Mouse (Mus musculus): ENCODE measurements around the gene Mef2d. TPM values are rescaled to one million over a fixed set of nuclear protein-coding genes. Genes with fewer than 3 reads are reported as not detected.

Mef2d gene
- polyA plus RNA-seq, 1 experiment from 2014 or later = 16.4 TPM

GRCm38 (mm10) chr3:88146376-88147112 lies 4.4 kb downstream of the Mef2d start:
- Histone ChIP-seq H3K27me3 (replicated peaks; ENCODE audit: control insufficient read depth, insufficient read depth, low read length) (no peaks in the 10 kb centered on the region), H3K9ac (ENCODE audit: low read depth, low read length) (0 out of 2 replicates have a peak overlapping the region, but pooled peaks have one; percentile 5), H3K36me3 (ENCODE audit: control insufficient read depth, insufficient read depth, low read length) (no peaks in the 10 kb centered on the region), H3K27ac (ENCODE audit: low read depth, low read length) (no peak overlapping the region), H3K9me3 (ENCODE audit: control insufficient read depth, low read length) (no peaks in the 10 kb centered on the region), H3K4me3 (ENCODE audit: low read length) (no peak overlapping the region), H3K4me2 (ENCODE audit: low read length) (no peak overlapping the region), H3K4me1 (ENCODE audit: control insufficient read depth, insufficient read depth, low read depth, low read length) (peaks cover 80% of the 10 kb centered on the region)
- WGBS = 44% methylated on average over 5 of the region's 5 CpGs
- ATAC-seq = no peak

GRCm38 (mm10) chr3:88147444-88147843 lies 5.3 kb downstream of the Mef2d start:
- no peak for ATAC-seq
- no peak overlapping the region for H3K27ac ChIP-seq (ENCODE audit: low read depth, low read length)
- no peaks in the 10 kb centered on the region for H3K27me3 ChIP-seq (replicated peaks; ENCODE audit: control insufficient read depth, insufficient read depth, low read length)
- no peak overlapping the region for H3K9ac ChIP-seq (ENCODE audit: low read depth, low read length)
- no peaks in the 10 kb centered on the region for H3K9me3 ChIP-seq (ENCODE audit: control insufficient read depth, low read length)
- no peaks in the 10 kb centered on the region for H3K36me3 ChIP-seq (ENCODE audit: control insufficient read depth, insufficient read depth, low read length)
- no peak overlapping the region for H3K4me2 ChIP-seq (ENCODE audit: low read length)
- 80% methylated on average over 2 of the region's 2 CpGs for WGBS
- no peak overlapping the region for H3K4me3 ChIP-seq (ENCODE audit: low read length)
- H3K4me1 ChIP-seq (ENCODE audit: control insufficient read depth, insufficient read depth, low read depth, low read length) = peaks cover 88% of the 10 kb centered on the region

GRCm38 (mm10) chr3:88147866-88148265 lies 5.7 kb downstream of the Mef2d start:
- WGBS = 85% methylated on average over 1 of the region's 1 CpGs
- Histone ChIP-seq H3K4me2 (ENCODE audit: low read length) (no peak overlapping the region), H3K36me3 (ENCODE audit: control insufficient read depth, insufficient read depth, low read length) (no peaks in the 10 kb centered on the region), H3K27ac (ENCODE audit: low read depth, low read length) (no peak overlapping the region), H3K9me3 (ENCODE audit: control insufficient read depth, low read length) (no peaks in the 10 kb centered on the region), H3K27me3 (replicated peaks; ENCODE audit: control insufficient read depth, insufficient read depth, low read length) (no peaks in the 10 kb centered on the region), H3K9ac (ENCODE audit: low read depth, low read length) (no peak overlapping the region), H3K4me3 (ENCODE audit: low read length) (no peak overlapping the region), H3K4me1 (ENCODE audit: control insufficient read depth, insufficient read depth, low read depth, low read length) (peaks cover 92% of the 10 kb centered on the region)
- ATAC-seq = no peak

- H3K27me3 ChIP-seq (replicated peaks; ENCODE audit: control insufficient read depth, insufficient read depth, low read length) = no peaks in the 10 kb centered on the region
- ATAC-seq = no peak
- WGBS = 84% methylated on average over 5 of the region's 5 CpGs
- H3K36me3 ChIP-seq (ENCODE audit: control insufficient read depth, insufficient read depth, low read length) = no peaks in the 10 kb centered on the region
- H3K4me1 ChIP-seq (ENCODE audit: control insufficient read depth, insufficient read depth, low read depth, low read length) = peaks cover 95% of the 10 kb centered on the region
- no peak overlapping the region for H3K4me3 ChIP-seq (ENCODE audit: low read length)
- no peak overlapping the region for H3K4me2 ChIP-seq (ENCODE audit: low read length)
- H3K9ac ChIP-seq (ENCODE audit: low read depth, low read length) = no peak overlapping the region
- no peak overlapping the region for H3K27ac ChIP-seq (ENCODE audit: low read depth, low read length)
- no peaks in the 10 kb centered on the region for H3K9me3 ChIP-seq (ENCODE audit: control insufficient read depth, low read length)
These were observed 6.2 kb downstream of the Mef2d start for GRCm38 (mm10) chr3:88148354-88148753.

GRCm38 (mm10) chr3:88148776-88149509 lies 6.8 kb downstream of the Mef2d start:
- no peak for ATAC-seq
- Histone ChIP-seq H3K4me3 (ENCODE audit: low read length) (no peak overlapping the region), H3K36me3 (ENCODE audit: control insufficient read depth, insufficient read depth, low read length) (no peaks in the 10 kb centered on the region), H3K9me3 (ENCODE audit: control insufficient read depth, low read length) (no peaks in the 10 kb centered on the region), H3K27ac (ENCODE audit: low read depth, low read length) (peak overlapping the region; percentile 81), H3K9ac (ENCODE audit: low read depth, low read length) (peak overlapping the region; percentile 41), H3K4me2 (ENCODE audit: low read length) (peak overlapping the region; percentile 38; the same call in 1 of the 2 replicates), H3K27me3 (replicated peaks; ENCODE audit: control insufficient read depth, insufficient read depth, low read length) (no peaks in the 10 kb centered on the region), H3K4me1 (ENCODE audit: control insufficient read depth, insufficient read depth, low read depth, low read length) (peaks cover 92% of the 10 kb centered on the region)
- WGBS = 55% methylated on average over 4 of the region's 4 CpGs

GRCm38 (mm10) chr3:88149510-88149974 lies 7.4 kb downstream of the Mef2d start:
- Histone ChIP-seq H3K27me3 (replicated peaks; ENCODE audit: control insufficient read depth, insufficient read depth, low read length) (no peaks in the 10 kb centered on the region), H3K9me3 (ENCODE audit: control insufficient read depth, low read length) (no peaks in the 10 kb centered on the region), H3K9ac (ENCODE audit: low read depth, low read length) (peak overlapping the region; percentile 41), H3K36me3 (ENCODE audit: control insufficient read depth, insufficient read depth, low read length) (no peaks in the 10 kb centered on the region), H3K4me2 (ENCODE audit: low read length) (peak overlapping the region; percentile 38), H3K4me3 (ENCODE audit: low read length) (no peak overlapping the region), H3K27ac (ENCODE audit: low read depth, low read length) (peak overlapping the region; percentile 81), H3K4me1 (ENCODE audit: control insufficient read depth, insufficient read depth, low read depth, low read length) (peaks cover 87% of the 10 kb centered on the region)
- 10% methylated on average over 6 of the region's 6 CpGs for WGBS
- no peak for ATAC-seq

GRCm38 (mm10) chr3:88150061-88150998 lies 8.2 kb downstream of the Mef2d start:
- Histone ChIP-seq H3K9ac (ENCODE audit: low read depth, low read length) (peak overlapping the region; percentile 56), H3K36me3 (ENCODE audit: control insufficient read depth, insufficient read depth, low read length) (no peaks in the 10 kb centered on the region), H3K4me3 (ENCODE audit: low read length) (no peak overlapping the region), H3K27ac (ENCODE audit: low read depth, low read length) (peak overlapping the region; percentile 81), H3K9me3 (ENCODE audit: control insufficient read depth, low read length) (no peaks in the 10 kb centered on the region), H3K27me3 (replicated peaks; ENCODE audit: control insufficient read depth, insufficient read depth, low read length) (no peaks in the 10 kb centered on the region), H3K4me1 (ENCODE audit: control insufficient read depth, insufficient read depth, low read depth, low read length) (peaks cover 79% of the 10 kb centered on the region), H3K4me2 (ENCODE audit: low read length) (peak overlapping the region; percentile 38)
- WGBS = 15% methylated on average over 13 of the region's 14 CpGs
- peak; percentile 14 for ATAC-seq

GRCm38 (mm10) chr3:88150999-88151364 lies 8.8 kb downstream of the Mef2d start:
- no peak; the same call in 1 of the 2 replicates for ATAC-seq
- Histone ChIP-seq H3K4me1 (ENCODE audit: control insufficient read depth, insufficient read depth, low read depth, low read length) (peaks cover 72% of the 10 kb centered on the region), H3K4me2 (ENCODE audit: low read length) (no peak overlapping the region; the same call in 1 of the 2 replicates), H3K4me3 (ENCODE audit: low read length) (no peak overlapping the region), H3K9me3 (ENCODE audit: control insufficient read depth, low read length) (no peaks in the 10 kb centered on the region), H3K27ac (ENCODE audit: low read depth, low read length) (peak overlapping the region; percentile 81), H3K9ac (ENCODE audit: low read depth, low read length) (peak overlapping the region; percentile 56), H3K36me3 (ENCODE audit: control insufficient read depth, insufficient read depth, low read length) (no peaks in the 10 kb centered on the region), H3K27me3 (replicated peaks; ENCODE audit: control insufficient read depth, insufficient read depth, low read length) (no peaks in the 10 kb centered on the region)
- WGBS = 36% methylated on average over 3 of the region's 3 CpGs

Measured in hindbrain, embryonic 16.5 days (tissue).